Mouse (Mus musculus) 416B (cell line): ENCODE data around the gene Fanci.

Source experiments
- DNase-seq: peaks from one replicate; pipeline ENCODE4 v3.0.0; 2011; ENCODE audit warnings: low read depth

Fanci gene

GRCm38 (mm10) chr7:79464776-79465420, 73.2 kb downstream of the Fanci start:
- no peak for DNase-seq

GRCm38 (mm10) chr7:79465461-79466044, 73.8 kb downstream of the Fanci start:
- peak; percentile 61 for DNase-seq

GRCm38 (mm10) chr7:79466053-79466901, 74.5 kb downstream of the Fanci start, which contains the start of gene Polg:
Polg (minus strand) TSS chr7:79466362.
- peak; percentile 98 for DNase-seq

- DNase-seq = no peak
Observed at GRCm38 (mm10) chr7:79467951-79468350, 76.2 kb downstream of the Fanci start.

- DNase-seq = peak; percentile 71
Observed at GRCm38 (mm10) chr7:79468994-79469393, 77.3 kb downstream of the Fanci start.

- peak; percentile 72 for DNase-seq
Observed at GRCm38 (mm10) chr7:79469766-79470165, 78.0 kb downstream of the Fanci start.

GRCm38 (mm10) chr7:79470718-79471117, 79.0 kb downstream of the Fanci start:
- DNase-seq = no peak

- DNase-seq = peak; percentile 75
Observed at GRCm38 (mm10) chr7:79471436-79471835, 79.7 kb downstream of the Fanci start.

GRCm38 (mm10) chr7:79472792-79473191, 81.1 kb downstream of the Fanci start:
- peak; percentile 57 for DNase-seq

- DNase-seq = no peak
Observed at GRCm38 (mm10) chr7:79473496-79474194, 81.9 kb downstream of the Fanci start.

- DNase-seq = peak; percentile 48
Observed at GRCm38 (mm10) chr7:79474831-79475399, 83.2 kb downstream of the Fanci start.

- peak; percentile 78 for DNase-seq
Observed at GRCm38 (mm10) chr7:79486528-79486927, 94.8 kb downstream of the Fanci start.

GRCm38 (mm10) chr7:79493915-79494314, 102.2 kb downstream of the Fanci start:
- peak; percentile 68 for DNase-seq

- DNase-seq = peak; percentile 82
Observed at GRCm38 (mm10) chr7:79495988-79496815, 104.5 kb downstream of the Fanci start.

- DNase-seq = no peak
Observed at GRCm38 (mm10) chr7:79496816-79497328, 105.1 kb downstream of the Fanci start.

GRCm38 (mm10) chr7:79497701-79498115, 106.0 kb downstream of the Fanci start:
- no peak for DNase-seq

- DNase-seq = no peak
Observed at GRCm38 (mm10) chr7:79498356-79498755, 106.6 kb downstream of the Fanci start.

- no peak for DNase-seq
Observed at GRCm38 (mm10) chr7:79498965-79499595, 107.4 kb downstream of the Fanci start.
